Mouse (Mus musculus) olfactory bulb, adult 2 months (tissue): ENCODE data around the gene Lonrf3.

Experiments used
- CTCF ChIP-seq: fragments of 200-500 bp; IDR thresholded peaks from 2 replicates; pipeline ENCODE4 v1.5.1; 2012; ENCODE audit warnings: low read depth, mild to moderate bottlenecking, low read length, moderate library complexity; ENCODE audit not compliant: insufficient read depth
- POLR2A ChIP-seq: fragments of 200-500 bp; IDR thresholded peaks from 2 replicates; pipeline ENCODE4 v1.6.1; 2012; ENCODE audit warnings: mild to moderate bottlenecking, low read depth, low read length, moderate library complexity; ENCODE audit not compliant: insufficient read depth

DNA sequence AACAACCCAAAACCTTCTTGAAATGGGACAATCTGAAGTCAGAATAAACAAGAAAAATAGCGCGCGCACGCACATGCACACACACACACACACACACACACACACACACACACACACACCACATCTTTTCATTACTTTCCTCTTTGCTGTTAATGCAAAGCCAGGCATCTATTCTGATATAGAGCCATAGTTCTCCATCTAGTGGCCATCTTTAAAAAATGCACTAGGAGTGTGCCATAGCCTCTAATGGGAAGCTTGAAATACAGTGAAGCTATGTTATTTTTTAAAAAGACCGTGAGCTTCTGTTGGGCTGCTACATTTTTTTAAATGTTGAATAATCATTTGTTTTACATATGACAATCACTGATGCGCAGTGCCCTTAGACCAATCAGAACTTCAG lies 65.1 kb downstream of the Lonrf3 start:
- TF ChIP-seq POLR2A (no peak), CTCF (no peak)
